Mouse (Mus musculus): ENCODE results near the gene Gm20388.

Gene Gm20388

DNA sequence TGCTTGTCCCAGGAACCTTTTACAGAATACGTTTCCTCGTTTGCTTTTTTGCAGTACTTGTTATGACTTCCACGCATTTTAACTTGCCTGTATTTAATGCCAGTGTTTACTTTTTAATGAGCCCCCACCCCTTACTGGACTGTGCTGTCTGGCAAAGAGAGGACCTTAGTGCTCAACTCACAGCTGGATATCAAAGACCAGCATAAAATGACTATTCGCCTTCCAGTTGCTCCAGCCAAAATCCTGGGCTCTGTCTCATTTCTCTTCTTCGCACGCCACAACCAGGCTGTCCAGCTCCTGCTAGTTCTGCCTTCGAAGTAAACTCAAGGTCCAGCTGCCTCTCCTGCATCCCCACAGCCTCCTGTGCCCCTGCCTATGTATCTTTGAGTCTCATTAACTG is 932.4 kb downstream of the Gm20388 start:
- no peak for DNase-seq

DNA sequence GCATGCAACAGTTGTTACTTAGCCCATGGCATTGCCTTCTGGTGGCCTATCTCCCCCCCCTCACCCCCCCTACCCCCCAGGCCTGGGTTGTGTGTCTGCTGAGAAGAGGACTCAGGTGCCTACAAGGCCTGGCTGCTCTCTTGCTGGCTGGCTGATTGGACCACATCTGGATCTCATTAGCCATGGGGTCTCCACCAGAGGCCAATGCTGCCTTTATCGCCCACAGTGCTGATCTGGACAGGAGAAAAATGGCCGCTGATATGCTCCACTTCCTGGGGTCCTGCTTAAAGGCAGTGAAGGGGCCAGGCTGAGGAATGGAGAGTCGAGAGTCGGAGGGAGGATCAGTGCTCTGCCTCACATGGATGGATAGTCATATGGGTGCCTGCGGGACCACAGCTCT is 935.4 kb downstream of the Gm20388 start:
- DNase-seq: no peak

DNA sequence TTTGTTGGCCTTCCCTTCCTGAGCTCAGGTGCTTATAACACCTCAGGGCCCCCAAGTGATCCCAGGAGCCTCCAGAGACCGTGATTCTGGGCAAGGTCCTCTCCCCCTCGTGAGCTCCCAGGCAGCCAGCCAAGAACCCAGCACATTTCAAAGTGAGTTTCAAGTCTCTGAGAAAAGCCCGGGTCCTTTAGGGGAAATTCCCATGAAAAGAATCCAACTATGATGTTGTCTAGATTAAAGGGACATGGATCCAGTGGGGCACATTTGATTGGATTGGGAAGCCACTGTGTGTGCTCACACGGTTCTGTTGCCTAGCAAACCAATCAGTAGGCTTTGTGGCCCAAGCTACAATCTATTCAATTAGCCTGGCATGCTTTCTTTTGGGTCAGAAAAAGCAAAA is 936.6 kb downstream of the Gm20388 start:
- no peak for DNase-seq

DNA sequence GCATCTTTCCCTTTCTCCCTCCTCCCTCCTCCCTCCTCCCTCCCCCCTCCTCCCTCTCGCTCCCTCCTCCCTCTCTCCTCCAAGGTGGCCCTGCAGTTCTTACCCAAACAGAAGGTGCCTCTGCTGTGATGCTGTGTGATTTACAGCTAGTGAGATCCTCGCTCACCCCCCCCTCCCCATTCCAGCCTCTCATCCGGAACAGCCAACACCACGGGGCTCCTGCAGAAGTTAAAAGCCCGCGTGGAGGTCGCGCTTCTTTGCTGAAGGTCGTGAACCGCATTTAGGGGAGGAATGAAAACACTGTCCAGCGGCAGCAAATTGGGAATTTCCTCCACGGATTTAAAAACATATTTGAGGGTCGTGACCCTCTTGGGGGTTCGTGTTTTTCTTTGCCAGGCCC is 937.1 kb downstream of the Gm20388 start:
- no peak for DNase-seq

DNA sequence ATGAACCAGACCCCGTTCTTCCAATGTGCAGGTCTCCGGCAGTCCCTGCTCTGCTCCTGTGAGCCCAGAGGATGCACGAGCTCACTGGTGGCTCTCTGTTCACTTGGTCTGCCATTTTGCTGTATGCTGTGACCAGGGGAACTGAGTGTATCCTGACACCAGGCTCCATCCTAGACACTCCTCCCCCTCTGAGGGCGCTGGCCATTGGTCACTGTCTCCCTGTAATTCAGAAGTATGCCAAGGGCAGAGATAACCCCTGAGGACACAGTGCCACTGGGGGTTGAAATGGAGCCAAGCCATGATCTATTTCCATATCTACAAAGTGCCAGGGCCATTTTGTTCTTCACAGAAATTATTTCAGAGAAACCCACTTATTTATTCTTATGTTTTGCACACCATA is 937.8 kb downstream of the Gm20388 start:
- no peak for DNase-seq

DNA sequence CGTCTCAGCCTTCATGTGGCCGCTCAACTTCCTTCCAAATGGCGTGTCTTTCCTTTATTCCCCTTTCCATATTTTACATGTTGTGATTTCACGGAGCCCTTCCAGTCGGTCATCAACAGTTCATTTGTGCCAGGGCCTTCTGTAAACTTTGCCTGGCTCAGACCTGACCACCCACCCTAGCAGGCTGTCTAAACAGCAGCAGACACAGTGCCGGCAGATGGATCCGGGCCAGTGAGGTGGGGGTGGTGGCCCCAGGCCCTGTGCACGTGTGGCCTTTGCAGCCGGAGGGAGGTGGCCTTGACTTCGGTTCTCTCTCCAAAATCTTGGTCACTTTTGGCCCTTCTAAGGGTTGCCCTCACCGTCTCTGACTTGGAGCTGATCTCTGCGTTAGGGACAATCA is 940.8 kb downstream of the Gm20388 start:
- no peak for DNase-seq

DNA sequence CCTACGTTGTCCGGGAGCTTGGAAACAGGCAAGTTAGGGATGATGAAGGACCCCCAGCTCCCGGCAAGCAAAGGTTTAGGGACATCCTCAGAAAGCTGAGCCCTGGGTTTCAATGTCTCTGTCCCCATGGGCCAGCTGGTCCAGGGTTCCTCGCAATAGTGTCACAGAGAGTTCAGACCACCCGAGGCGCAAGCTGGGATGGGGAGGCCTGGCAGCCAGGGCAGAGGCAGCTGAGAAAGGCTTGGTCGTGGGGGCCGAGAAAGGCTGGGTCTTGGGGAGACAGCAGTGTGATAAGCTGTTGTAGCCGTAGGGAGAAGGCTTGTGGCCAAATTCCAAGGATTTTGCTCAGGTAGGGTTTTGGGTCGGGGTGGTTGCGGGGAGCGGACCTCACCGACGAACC is 949.2 kb downstream of the Gm20388 start:
- DNase-seq: no peak

DNA sequence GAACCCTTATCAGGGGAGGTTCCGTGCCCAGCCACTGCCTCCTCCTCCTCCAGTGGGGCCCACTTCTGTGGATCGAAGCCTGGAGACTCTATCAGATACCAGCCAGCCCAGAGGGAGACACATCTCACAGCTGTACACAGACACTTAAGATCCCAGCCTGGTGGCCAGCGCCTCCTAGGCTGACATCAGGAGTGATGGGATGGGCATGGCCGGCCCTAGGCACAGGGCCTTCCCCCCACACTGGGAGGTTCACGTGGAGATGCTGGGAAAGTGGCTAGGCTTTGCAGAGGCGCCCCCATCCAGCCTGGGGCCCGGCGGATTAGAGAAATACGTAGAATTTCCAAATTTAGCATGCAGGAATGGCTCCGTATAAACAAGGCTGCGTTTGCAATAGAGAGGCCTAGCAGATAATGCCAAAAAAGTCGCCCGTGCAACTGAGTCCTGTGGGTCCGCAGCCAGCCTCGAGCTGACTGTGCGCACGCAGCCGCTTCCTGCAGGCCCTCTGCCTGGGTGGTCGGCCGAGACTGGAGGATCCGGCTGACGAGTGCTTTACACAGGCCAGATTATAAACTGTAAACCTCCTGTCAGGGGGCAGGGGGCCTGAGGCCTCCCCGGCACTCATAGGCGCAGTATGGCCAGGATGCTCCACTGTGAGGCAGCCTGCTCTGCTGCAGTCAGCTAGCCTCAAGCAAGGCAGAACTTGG is 949.9 kb downstream of the Gm20388 start:
- no peak for DNase-seq

DNA sequence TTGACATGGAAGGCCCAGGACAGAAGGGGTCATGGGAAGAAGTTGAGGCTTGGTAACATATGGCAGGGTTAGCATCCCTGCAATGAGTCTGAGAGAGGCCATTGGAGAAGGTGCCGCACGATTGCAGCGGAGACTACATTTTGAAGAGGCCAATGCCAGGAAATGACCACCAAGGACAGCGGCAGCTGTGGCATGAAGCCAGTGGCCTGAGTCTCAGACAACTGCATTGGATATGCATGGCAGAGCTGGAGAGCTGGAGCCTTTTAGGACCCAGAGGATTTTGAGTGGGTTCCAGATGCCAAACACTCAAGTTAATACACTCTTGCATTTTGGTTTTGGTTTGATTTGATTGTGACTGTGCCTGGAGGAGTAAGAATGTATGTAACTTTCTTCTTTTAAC is 953.0 kb downstream of the Gm20388 start:
- no peak for DNase-seq

DNA sequence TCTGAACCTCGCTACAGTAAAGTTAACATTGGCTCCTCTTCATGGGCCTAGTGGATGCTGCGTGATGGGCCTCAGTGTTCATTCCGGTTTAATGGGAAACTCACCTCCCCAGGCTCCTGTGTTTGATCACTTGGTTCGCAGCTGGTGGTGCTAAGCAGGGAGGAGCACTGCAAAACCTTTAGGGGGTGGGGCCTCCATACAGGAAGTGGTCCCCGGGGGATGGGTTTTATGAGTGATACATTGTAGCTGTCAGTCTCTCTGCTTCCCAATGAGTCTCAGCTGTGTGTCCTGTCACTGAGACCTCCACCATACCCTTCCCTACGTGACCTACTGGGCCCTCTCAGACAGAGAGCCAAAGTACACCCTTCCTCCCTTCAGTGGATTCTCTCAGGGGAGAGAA is 956.7 kb downstream of the Gm20388 start:
- DNase-seq: no peak

DNA sequence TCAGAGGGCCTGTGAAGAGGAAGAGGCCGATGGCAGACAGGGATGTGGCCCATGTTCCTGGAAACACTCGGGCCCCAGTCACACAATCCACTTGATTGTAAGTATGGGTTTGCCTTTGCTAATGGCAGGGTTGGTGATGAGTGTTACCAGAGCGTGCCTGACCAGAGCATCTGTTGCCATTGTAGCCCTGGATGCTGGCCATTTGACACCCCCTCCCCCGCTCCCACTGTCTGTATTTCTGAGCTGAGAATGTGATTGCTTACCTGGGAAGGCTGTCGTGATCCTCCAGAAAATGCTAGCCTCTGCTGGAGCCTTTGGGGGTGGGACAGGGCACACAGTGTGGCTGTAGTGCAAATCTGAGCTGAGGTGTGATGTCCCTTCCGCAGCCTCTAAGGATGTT is 962.0 kb downstream of the Gm20388 start:
- DNase-seq: no peak

DNA sequence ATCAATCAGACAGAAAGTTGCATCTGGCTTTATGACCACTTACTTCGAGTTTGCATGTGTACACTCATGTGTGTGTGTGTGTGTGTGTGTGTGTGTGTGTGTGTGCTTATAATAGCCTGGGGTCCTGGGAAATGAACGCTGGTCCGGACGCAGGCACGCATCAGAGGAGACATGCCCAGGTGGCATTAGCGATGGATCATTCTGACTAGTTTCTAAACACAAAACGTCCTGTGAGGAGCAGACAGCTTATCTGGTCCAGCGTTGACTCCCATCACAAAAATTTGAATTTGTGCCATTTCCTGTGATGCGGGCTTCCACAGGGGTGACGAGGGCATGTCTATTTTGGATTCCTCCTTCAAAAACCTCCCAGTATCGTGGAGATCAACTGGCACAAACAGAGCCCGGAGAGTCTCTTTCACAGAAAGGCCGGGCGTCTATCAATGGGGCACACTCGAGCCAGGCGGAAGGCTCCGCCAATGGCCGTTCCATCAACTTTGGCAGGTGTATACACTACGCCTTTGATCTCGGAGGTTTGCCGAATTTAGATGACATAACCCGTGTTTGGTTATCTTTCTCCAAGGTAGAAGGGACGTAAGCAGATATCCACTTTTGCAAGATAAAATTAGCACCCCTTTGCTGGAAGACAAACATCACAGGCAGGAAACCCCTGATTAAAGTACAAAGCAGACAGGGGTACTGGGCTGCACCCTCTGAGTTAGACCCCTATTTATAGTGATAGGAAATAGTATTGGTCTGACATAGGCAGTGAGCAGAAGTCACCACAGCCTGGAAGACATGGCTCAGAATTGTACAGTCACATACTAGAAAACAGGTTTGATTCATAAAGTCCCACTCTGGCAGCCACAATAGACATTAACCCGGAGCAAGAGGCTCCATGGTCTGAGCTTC is 965.6 kb downstream of the Gm20388 start:
- DNase-seq: no peak

DNA sequence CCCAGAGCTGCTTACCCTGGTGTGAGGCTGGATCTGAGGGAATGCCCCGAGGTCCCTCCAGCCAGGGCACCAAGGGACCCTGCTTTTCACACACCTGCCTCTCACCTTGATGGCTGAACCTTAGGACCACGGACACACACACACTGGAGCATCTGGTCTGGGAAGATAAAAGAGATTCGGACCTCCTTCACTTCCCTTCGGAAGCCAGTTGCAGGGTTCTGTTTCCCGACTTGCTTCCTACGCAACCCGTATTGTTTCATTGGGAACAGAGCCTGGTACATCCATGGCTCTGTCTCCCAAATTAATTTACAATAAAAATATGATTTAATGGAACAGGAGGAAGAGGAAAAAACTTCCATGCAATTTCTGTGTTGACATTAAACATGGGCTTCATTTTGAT is 966.4 kb downstream of the Gm20388 start:
- no peak for DNase-seq

DNA sequence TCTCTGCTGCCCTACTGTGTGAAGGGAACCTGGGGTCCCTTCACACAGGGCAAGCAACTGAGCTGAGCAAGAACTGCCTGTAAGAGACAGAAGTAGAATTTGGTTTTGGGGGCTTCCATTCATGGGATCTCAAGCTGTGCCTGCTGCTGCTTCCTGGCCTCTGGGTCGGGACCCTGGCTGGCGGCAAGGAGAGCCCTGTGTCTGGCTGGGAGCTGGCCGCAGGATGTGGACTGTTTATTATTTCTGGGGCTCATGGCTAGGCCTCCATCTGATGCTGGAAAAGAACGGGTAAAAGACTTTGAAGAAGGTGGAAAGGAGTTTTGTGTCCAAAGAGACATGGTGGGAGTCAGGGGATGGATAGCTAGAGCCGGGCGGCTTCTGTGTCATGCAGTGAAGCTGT is 969.3 kb downstream of the Gm20388 start:
- DNase-seq: no peak

DNA sequence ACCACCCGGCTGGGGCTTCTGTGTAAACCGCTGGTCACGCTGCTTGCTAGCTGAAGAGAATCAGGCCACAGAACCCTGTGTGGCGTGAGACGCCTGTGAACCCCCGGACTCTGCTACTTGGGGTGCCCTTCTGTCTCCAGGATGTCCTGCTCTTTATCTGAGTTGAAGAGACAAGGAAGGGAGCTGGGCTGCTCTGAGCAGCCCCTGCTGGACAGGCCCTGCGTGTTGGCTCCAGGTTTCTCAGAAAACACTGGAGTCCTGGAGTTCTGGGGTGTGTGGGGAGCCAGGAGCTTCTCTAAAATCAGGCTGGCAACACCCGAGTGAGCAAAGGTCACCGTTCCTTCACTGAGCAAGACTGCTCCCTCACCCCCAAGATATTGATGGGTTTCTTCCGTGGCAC is 971.0 kb downstream of the Gm20388 start:
- no peak for DNase-seq

DNA sequence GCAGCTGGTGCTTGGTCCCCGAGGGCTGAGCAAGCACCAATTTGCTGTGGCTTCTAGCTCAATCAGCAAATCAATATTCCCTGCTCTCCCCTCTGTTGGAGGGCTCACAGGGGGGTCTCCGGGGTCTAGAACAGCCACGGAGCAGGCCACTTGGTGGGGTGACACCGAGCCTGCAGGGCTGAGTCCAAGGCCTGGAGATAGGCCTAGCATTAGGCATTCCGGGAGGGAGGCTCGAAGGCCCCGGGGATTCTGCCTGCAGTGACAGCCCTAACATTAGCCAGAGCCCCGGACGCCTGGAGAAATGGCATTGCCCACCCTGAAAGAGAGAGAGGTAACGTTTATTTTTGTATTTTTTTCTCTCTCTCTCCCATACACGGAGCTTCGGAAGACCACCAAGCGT is 972.0 kb downstream of the Gm20388 start:
- no peak for DNase-seq

DNA sequence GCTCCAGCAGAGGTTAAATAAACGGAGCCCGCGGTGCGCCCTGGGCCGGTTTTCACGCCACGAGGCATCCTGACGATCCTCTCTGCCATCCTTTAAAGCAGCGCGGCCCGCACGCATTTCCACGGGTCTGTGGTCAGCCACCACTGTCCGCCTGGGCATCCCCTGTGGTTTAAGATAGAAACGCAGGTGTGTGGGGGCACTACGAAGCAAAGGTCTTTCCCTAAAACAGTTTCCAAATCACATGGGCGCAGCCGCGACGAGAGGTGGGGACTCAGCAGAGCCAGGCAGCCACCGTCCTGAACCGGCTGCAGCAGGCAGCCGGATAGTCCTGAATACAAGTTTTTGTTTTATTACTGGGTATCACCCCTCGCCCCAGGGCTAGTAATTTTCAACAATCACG is 972.7 kb downstream of the Gm20388 start:
- no peak for DNase-seq

DNA sequence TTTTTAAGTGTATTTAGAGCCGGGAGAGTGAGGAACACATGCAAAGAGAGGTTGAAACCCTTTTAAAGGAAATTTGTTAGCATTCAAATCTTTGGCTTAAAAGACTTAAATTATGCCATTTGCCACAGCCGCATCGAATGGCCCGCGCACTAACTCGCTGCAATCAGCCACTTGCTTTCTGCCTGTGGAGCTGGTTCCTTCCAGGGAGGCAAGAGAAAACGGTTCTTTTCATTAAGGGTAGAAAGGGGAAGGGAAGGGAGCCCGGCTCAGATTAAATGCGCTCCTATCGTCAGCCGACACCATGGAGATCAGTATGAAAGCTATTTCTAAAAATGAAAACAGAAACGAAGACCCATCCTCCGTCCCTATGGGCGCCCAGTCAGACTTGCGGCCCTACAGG is 973.2 kb downstream of the Gm20388 start:
- DNase-seq: no peak

DNA sequence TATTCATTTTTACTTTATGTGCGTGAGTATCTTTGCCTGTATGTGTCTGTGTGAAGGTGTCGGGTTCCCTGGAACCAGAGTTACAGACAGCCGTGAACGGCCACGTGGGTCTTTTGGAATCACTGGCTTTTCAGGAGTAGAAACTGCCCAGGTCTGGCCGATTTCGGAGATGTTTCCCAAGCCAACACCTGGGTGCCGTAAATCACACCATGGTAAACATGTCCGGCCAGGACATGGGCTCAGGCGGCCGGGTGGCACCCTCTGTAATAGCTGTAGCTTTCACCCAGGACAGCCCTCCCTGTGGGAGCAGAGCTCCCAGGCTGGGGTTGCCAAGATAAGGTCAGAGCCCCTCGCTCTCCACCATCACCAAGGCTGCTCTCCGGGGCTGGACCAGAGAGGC is 974.2 kb downstream of the Gm20388 start:
- DNase-seq: no peak

DNA sequence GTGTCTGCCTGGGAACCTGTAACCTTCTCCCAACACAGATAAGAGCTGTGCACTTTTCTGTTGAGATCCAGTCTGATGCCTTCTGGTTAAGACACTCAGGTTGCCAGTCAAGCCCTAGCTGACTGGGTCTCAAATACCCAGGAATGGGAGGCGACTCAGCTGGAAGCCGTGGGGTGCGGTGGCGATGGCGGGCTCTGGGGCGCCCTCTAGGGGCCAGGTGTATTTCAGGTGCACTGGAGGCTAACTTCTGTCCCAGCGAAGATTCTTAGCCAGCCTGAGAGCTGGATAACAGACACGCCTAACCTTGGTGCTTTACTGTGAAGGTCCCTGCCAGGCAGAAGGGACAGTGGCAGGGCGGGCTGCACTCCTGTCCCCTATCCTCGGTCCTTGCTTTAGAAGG is 976.6 kb downstream of the Gm20388 start:
- peak; percentile 43 to 46 for DNase-seq

DNA sequence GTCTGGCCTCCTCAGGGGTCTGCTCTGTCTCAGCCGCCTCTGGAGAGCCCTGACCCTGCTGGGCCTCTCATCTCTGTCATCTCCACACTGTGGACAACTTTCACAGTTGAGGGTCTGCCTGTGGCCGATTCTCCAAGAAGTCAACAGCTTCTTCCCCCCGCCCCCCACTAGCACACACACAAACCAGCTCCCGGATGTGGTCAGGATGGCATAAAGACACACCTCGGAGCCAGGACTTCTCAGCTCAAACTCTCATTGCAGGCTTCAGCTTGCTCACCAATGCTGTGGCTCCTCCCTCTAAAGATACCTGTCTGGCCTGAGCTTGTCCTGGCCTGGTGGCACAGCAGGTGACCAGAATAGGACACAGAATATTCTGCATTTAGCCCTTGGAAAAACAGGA is 977.4 kb downstream of the Gm20388 start:
- no peak for DNase-seq

DNA sequence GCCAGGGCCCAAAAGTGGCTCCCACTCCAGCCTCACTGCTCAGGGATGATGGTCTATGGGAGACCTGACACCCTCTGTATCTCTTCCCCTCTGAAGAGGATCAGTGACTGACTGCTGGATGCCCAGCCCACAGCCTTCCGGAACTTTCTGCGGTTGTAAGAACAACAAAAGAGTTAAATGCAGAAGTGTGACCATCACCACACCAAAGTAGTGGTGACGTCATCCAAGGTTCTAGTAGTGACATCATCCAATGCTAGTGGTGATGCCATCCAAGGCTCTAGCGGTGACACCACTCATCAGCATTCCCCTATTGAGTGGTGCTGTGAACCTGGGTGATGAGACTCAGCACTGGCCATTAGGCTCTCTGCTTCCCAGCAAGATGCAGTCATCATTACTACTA is 978.5 kb downstream of the Gm20388 start:
- peak in 1 of 2 experiments; percentile 6 for DNase-seq

DNA sequence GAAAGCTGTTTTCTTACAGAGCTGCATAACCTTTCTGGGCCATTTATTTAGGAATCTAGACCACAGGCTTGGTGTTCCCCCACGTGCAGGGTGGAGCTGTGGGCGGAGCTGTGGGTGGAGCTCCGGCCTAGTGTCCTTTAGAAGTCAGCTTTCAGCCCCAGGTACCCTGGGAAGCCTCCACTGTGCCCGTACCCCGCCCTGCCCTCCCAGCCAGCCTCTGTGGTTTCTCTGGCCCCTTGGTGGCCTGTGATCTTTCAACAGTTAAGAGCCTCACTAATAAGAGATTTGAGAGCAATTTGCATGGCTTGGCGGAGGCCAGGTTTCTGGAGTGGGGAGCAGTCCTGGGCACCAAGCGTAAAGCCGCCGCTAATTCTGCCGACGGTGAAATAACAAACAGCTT is 979.4 kb downstream of the Gm20388 start:
- DNase-seq: no peak

DNA sequence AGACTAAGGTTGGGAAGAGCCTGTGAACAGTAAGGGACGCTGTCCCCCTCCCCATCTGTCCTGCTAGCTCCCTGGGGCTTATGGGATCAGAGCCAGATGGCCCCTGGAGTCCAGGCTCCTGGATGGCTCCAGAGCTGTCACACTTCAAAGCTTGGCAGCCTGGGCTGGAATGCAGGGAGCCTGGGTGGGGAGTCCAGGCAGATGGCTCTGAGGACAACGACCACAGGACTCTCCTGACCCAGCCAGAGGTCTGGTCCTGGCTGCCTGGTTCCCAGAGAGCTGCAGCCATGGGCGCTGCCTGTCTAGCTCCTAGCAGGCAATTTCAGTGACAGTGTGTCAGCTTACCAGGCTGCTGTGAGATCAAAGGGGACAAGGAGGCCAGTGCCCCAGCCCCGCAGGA is 984.4 kb downstream of the Gm20388 start:
- DNase-seq: no peak

DNA sequence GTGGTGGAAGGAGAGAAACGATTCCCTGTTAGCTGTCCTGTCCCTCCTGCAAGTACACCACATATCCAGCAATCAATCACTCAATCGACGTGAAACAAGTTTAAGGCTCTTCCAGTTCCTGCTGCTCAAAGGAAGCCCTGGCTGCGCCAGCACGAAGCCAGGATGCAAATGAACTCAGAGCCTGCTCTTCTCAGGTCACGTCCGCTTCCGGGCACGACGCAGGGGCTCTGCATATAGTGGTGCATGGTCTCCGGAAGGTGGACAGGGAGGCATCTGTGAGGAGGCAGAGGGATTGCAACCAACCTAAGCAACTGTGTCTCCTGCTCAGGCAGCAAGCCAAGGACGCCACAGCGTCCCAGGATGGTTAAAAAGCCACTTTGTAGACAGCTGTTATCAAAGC is 985.0 kb downstream of the Gm20388 start:
- no peak for DNase-seq

Data from B cell, adult 2 months (primary cell).